Mouse (Mus musculus) neural tube, embryonic 11.5 days (tissue): Measurements from ENCODE around the gene Hmg20a. TPM values are rescaled to one million over a fixed set of nuclear protein-coding genes. Genes with fewer than 3 reads are reported as not detected.

Source experiments
- ATAC-seq: fragments of 200-750 bp; cut with Nextera tagmentation; 2 replicates; pipeline ENCODE4 v1.8.0; 2017; ENCODE audit warnings: moderate number of reproducible peaks, mild to moderate bottlenecking, moderate TSS enrichment, moderate library complexity; ENCODE audit not compliant: insufficient read depth, low FRiP score, low TSS enrichment
- DNase-seq: peaks from one replicate; pipeline ENCODE4 v3.0.0-alpha.2; 2015; ENCODE audit warnings: low spot score
- H3K27ac ChIP-seq: fragments of 300-500 bp; sonication (generic); 2 replicates; pipeline ENCODE4 v1.5.1; 2014; ENCODE audit warnings: low read depth, mild to moderate bottlenecking, low read length
- H3K27me3 ChIP-seq: fragments of 300-500 bp; sonication (generic); 2 replicates; pipeline ENCODE4 v1.6.1; 2014; ENCODE audit warnings: mild to moderate bottlenecking, low read length, mixed read lengths; ENCODE audit not compliant: control insufficient read depth, insufficient read depth
- H3K36me3 ChIP-seq: fragments of 300-500 bp; sonication (generic); 2 replicates; pipeline ENCODE4 v1.6.1; 2014; ENCODE audit warnings: mild to moderate bottlenecking, low read length, moderate library complexity, mixed read lengths; ENCODE audit not compliant: control insufficient read depth, insufficient read depth
- H3K4me1 ChIP-seq: fragments of 300-500 bp; sonication (generic); 2 replicates; pipeline ENCODE4 v1.6.1; 2014; ENCODE audit warnings: low read length, mixed read lengths; ENCODE audit not compliant: control insufficient read depth, insufficient read depth
- H3K4me2 ChIP-seq: fragments of 300-500 bp; sonication (generic); 2 replicates; pipeline ENCODE4 v1.6.1; 2014; ENCODE audit warnings: low read depth, mild to moderate bottlenecking, moderate library complexity
- H3K4me3 ChIP-seq: fragments of 300-500 bp; sonication (generic); 2 replicates; pipeline ENCODE4 v1.5.1; 2014; ENCODE audit warnings: low read depth, low read length
- H3K9ac ChIP-seq: fragments of 300-500 bp; sonication (generic); 2 replicates; pipeline ENCODE4 v1.6.1; 2014; ENCODE audit warnings: mild to moderate bottlenecking, low read length
- H3K9me3 ChIP-seq: fragments of 300-500 bp; sonication (generic); 2 replicates; pipeline ENCODE4 v1.6.1; 2016; ENCODE audit warnings: low read length; ENCODE audit not compliant: control insufficient read depth
- WGBS: fragments of 180-500 bp; shearing (Covaris S2); extraction: QIAGEN DNeasy Blood & Tissue Kit; methylation state at CpG from one replicate; pipeline ENCODE4 v1.1.7; 2014; 5-methylcytosine and 5-hydroxymethylcytosine counted together
- polyA plus RNA-seq: library from polyadenylated mRNA; unstranded; fragments of >200 nt; fragmentation: Nextera tagmentation; extraction: Ambion mirVana; gene quantifications from 2 replicates; pipeline ENCODE4 v1.2.1, GENCODE M21; 2014

Hmg20a gene
- polyA plus RNA-seq, 1 experiment from 2014 or later = 68.2 TPM

DNA sequence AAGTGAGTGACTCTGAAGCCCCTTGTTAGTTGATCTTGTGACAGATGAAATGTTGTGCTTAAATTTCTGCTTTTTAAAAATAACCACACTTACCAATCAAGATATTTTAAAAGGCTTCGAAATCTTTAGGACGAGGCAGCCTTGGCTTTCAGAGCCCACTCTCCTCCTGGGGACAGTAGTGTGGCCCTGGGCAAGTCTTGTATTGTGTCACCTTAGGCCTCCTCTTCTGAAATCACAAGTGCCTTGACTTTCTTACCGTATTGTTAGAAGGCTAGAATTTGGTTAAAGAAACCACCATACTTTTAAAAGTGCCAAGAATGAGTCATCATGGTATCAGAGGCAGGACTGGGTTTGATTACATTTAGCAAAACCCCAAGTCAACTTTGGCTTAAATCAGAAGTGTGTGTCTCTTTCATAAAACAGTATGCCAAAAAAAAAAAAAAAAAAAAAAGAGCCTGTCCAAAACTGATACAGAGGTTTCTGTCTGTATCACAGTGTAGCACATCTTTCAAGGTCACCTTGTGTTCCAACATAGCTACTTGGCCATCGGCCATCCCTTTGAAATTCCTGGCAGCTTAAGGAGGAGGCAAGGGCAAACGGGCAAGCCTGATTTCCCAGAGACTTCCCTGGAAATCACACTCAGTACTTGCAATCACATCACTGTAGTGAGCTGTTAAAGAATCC lies 78.9 kb downstream of the Hmg20a start:
- DNase-seq (no peak), ATAC-seq (no peak)
- Histone ChIP-seq H3K27me3 (no peaks in the 10 kb centered on the region), H3K4me3 (no peak overlapping the region), H3K36me3 (no peaks in the 10 kb centered on the region), H3K9ac (no peak overlapping the region), H3K4me2 (no peak overlapping the region), H3K27ac (no peak overlapping the region), H3K4me1 (no peaks in the 10 kb centered on the region), H3K9me3 (no peaks in the 10 kb centered on the region)
- 89% methylated on average over 5 of the region's 5 CpGs for WGBS

DNA sequence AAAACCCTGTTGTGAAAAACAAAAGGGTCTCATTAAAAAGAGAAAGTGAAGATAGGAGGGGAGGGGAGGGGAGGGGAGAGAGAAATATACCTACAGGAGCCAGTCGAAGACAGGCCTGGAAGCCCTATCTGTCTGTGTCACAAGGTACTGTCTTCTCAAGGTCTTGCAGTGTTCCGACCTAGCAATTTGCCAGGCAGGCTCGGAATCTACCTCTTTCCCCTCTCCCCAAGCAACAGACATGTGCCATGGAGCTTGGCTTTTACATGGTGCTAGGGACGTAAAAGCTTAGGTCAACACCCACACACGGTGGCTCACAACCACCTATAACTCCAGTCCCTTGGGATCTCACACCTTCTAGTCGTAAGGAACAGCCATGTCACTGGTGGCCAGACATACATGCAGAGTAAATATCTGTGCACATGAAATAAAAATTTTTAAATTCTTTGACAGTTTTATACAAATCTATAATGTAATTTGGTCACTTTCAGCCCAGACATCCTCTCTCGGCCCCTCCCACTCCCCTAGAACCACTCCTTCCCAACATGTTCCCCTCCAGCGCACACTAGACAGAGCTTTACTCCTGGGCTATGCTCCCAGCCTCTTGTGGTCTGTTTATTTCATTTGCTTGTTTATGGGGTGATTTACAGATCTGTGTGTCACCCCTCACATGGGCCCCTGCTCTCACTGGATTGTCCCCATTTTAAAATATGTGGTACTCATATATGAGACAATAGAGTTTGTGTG lies 81.1 kb downstream of the Hmg20a start:
- WGBS = 78% methylated on average over 8 of the region's 8 CpGs
- no peaks in the 10 kb centered on the region for H3K27me3 ChIP-seq
- H3K36me3 ChIP-seq = no peaks in the 10 kb centered on the region
- DNase-seq = no peak
- H3K4me2 ChIP-seq = no peak overlapping the region
- no peaks in the 10 kb centered on the region for H3K4me1 ChIP-seq
- no peak overlapping the region for H3K27ac ChIP-seq
- ATAC-seq = no peak
- no peak overlapping the region for H3K4me3 ChIP-seq
- no peak overlapping the region for H3K9ac ChIP-seq
- no peaks in the 10 kb centered on the region for H3K9me3 ChIP-seq

DNA sequence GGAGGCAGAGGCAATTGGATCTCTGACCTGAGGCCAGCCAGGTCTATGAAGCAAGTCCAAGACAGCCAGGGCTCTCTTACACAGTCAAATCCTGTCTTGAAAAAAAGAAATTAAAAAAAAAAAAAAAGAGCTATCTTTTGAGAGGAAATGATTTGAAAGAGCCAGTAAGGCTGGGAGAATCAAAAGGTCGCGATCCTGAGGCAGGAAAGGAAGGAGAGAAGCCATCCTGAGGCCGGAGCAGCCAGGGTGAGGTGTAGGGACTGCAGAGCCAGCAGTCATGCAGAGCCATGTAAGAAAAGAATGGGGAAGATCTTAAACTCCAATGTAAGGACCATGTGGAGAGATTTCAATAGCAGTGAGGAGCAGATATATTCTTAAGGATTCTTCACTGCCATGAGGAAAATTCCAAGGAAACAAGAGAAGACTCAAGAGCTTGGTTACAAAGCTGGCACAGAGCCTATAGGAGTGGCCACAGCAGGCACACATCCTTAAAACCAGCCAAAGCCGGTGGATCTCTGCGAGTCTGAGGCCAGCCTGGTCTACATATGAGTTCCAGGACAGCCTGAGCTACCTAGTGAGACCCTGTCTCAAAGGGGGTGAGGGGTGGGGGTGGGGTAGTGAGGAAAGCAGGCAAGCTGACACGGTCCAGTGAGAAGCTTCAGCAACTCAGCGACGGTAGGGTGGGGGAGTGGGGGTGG lies 82.6 kb downstream of the Hmg20a start:
- H3K27ac ChIP-seq = no peak overlapping the region
- no peak for DNase-seq
- H3K27me3 ChIP-seq = no peaks in the 10 kb centered on the region
- WGBS = 81% methylated on average over 8 of the region's 8 CpGs
- no peaks in the 10 kb centered on the region for H3K9me3 ChIP-seq
- no peak for ATAC-seq
- H3K9ac ChIP-seq = no peak overlapping the region
- no peaks in the 10 kb centered on the region for H3K36me3 ChIP-seq
- H3K4me2 ChIP-seq = no peak overlapping the region
- H3K4me1 ChIP-seq = 0 out of 2 replicates have a peak, but pooled peaks cover 3% of the 10 kb centered on the region
- no peak overlapping the region for H3K4me3 ChIP-seq

DNA sequence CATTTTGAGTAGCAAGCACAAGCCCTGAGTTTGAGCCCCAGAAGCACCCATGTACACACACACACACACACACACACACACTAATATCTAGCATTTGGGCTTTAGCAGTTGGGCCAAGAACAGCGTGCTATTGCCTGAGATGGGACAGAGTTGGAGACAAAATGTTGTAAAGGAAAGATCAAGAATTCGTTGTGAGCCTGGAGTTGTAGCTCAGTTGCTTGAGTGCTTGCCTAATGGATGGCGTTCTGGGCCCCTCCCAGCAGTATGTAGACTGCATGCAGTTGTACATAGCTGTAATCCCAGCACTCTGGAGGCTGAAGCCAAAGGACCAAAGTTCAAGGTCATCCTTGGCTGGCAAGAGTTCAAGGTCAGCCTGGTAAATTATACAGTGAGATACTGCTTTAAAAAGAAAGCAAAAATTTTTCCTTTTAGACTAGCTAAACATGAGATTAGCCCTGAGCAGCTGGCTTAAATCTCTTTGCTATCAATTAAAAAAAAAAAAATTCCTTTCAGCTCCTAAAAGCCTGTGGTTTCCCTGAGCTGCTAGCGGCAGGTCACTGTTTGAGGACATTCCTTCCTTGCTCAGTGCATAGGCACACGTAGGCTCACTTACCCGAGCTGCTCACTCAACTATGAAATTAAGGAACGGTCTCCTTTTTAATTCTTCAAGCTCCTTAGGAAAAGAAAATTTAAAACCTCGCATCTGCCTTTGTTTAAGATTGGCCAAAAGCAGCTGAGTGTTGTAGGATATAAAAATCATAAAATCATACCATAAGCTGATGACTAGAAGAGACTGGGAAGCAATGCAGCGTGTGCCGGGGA lies 83.5 kb downstream of the Hmg20a start:
- ATAC-seq = no peak
- no peak overlapping the region for H3K4me2 ChIP-seq
- no peaks in the 10 kb centered on the region for H3K27me3 ChIP-seq
- H3K4me3 ChIP-seq = no peak overlapping the region
- no peaks in the 10 kb centered on the region for H3K9me3 ChIP-seq
- WGBS = 59% methylated on average over 10 of the region's 10 CpGs
- no peak for DNase-seq
- peaks cover 7% of the 10 kb centered on the region; the same call in 1 of the 2 replicates for H3K4me1 ChIP-seq
- H3K36me3 ChIP-seq = no peaks in the 10 kb centered on the region
- H3K9ac ChIP-seq = no peak overlapping the region
- H3K27ac ChIP-seq = no peak overlapping the region

DNA sequence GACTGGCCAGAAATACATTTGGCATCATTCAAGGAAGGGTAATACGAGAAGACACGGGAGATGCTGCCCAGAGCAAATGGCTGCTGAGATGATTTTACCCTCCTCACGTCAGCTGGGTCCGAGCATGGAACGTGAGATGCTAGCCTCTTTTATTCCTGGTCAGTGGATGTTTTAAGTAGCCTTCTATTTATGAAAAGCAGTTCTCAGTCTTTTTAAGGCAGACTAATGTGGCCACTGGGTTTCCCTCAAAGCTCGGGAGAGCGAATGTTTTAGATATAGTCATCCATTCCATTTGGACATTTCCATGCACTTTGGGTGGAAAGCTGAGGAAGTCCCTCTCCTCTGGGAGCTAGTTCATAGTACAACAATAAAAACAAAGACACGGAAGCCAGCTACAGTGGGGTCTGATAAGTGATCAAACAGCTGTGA lies 84.1 kb downstream of the Hmg20a start:
- Histone ChIP-seq H3K4me3 (no peak overlapping the region), H3K9me3 (no peaks in the 10 kb centered on the region), H3K4me2 (no peak overlapping the region), H3K36me3 (no peaks in the 10 kb centered on the region), H3K27ac (no peak overlapping the region), H3K4me1 (peaks cover 8% of the 10 kb centered on the region), H3K27me3 (no peaks in the 10 kb centered on the region), H3K9ac (no peak overlapping the region)
- DNase-seq = no peak
- 50% methylated on average over 8 of the region's 8 CpGs for WGBS
- no peak for ATAC-seq

DNA sequence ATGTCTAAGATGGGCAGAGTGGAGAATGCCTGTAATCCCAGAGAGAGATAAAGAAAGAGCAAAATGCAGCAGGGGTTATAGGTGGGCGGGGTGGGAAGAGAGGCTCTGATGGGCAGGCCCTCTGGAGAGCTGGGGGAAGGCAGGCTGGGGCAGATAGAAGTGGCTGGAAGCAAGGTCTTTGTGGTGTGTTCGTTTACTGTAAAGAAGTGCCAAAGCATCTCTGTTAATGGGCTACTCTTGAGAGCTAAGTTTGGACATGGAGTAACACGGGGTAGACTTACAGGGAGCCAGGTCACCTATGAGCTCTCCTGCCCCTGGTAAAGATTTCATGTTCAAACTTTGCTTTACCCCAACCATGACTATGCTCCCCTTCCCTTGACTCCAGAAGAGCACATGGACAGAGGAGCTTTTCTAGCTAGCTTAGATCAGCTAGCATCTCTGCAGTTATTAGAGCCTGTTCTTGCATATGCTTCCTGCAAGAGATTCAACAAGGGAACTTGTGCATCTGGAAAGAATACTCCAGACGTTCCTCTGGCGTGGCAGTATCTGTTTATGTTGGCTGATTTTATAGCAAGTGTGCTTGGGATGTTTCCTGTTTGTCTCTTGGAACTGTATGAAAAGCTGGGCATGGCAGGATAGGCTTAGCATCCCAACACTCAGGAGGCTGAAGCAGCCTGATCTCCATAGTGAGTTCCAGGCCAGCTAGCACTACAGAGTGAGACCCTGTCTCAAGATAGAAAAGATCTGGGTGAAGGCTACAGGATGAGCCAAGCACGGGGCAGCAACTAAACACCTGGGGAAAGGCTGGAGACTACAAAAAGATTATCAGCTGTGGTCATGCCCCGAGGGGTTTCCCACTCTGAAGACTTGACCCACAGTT lies 85.5 kb downstream of the Hmg20a start:
- Histone ChIP-seq H3K4me2 (no peak overlapping the region), H3K4me3 (no peak overlapping the region), H3K27ac (no peak overlapping the region), H3K27me3 (no peaks in the 10 kb centered on the region), H3K9me3 (no peaks in the 10 kb centered on the region), H3K9ac (no peak overlapping the region), H3K36me3 (no peaks in the 10 kb centered on the region), H3K4me1 (peaks cover 11% of the 10 kb centered on the region)
- ATAC-seq (no peak), DNase-seq (no peak)
- 77% methylated on average over 7 of the region's 7 CpGs for WGBS

DNA sequence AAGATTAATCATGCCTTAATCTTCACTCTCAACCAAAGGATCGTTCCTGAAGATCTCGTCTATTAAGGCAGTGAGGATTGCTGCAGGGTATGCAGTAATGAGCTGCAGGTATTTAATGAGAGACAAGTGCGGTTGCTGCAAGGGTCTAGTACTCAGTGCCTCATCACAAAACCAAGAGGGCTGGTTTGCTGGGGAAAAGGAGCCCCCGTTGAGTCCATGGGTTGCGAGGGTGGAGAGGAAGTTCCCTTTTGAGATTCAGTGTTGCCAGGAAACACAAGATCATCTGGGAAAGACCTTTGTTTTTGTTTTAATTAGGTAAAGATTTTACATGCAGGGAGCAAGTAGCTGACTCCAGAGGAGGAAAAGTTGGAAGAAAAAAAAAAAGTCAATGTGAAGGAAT lies 86.1 kb downstream of the Hmg20a start:
- Histone ChIP-seq H3K36me3 (no peaks in the 10 kb centered on the region), H3K9ac (no peak overlapping the region), H3K27ac (no peak overlapping the region), H3K4me1 (peaks cover 11% of the 10 kb centered on the region), H3K27me3 (no peaks in the 10 kb centered on the region), H3K4me3 (no peak overlapping the region), H3K4me2 (no peak overlapping the region), H3K9me3 (no peaks in the 10 kb centered on the region)
- DNase-seq (no peak), ATAC-seq (no peak)
- 66% methylated on average over 5 of the region's 5 CpGs for WGBS
